Mouse (Mus musculus): ENCODE measurements around the gene Rgl2. TPM values are rescaled to one million over a fixed set of nuclear protein-coding genes. Genes with fewer than 3 reads are reported as not detected.
"Not testable (repeated sequence)": the region's sequence is repeated elsewhere in the genome, so short reads cannot be mapped to it uniquely, and the experiment has no call there.

The Rgl2 gene
- polyA plus RNA-seq, 1 experiment from 2014 or later, result 29.2 TPM

- WGBS, result 2% methylated on average over 57 of the region's 57 CpGs
Observed at GRCm38 (mm10) chr17:33977861-33978557, 48.7 kb downstream of the Rgl2 start.

GRCm38 (mm10) chr17:33978631-33979031 lies 49.3 kb downstream of the Rgl2 start:
- ATAC-seq, result peak; percentile 94
- Histone ChIP-seq H3K9me3 (no peaks in the 10 kb centered on the region), H3K27ac (peak overlapping the region; percentile 71), H3K4me1 (replicated peaks) (peaks cover 9% of the 10 kb centered on the region), H3K36me3 (no peaks in the 10 kb centered on the region), H3K9ac (peak overlapping the region; percentile 24; the same call in 1 of the 2 replicates), H3K4me3 (replicated peaks) (peak overlapping the region; percentile 46), H3K27me3 (replicated peaks) (peaks cover 22% of the 10 kb centered on the region), H3K4me2 (replicated peaks) (peak overlapping the region; percentile 83)
- under 1% methylated on average over 17 of the region's 17 CpGs for WGBS

More at GRCm38 (mm10) chr17:33977861-33978557, 48.7 kb downstream of the Rgl2 start:
- Histone ChIP-seq H3K27ac (0 out of 2 replicates have a peak overlapping the region, but pooled peaks have one; percentile 27), H3K27me3 (replicated peaks) (peaks cover 22% of the 10 kb centered on the region), H3K4me1 (replicated peaks) (peaks cover 9% of the 10 kb centered on the region), H3K9me3 (no peaks in the 10 kb centered on the region), H3K4me2 (replicated peaks) (peak overlapping the region; percentile 83), H3K4me3 (replicated peaks) (peak overlapping the region; percentile 46), H3K36me3 (no peaks in the 10 kb centered on the region), H3K9ac (peak overlapping the region; percentile 24)
- ATAC-seq, result peak; percentile 3; the same call in 1 of the 2 replicates

GRCm38 (mm10) chr17:33979512-33980050 lies 50.2 kb downstream of the Rgl2 start:
- Histone ChIP-seq H3K36me3 (no peaks in the 10 kb centered on the region), H3K9ac (no peak overlapping the region), H3K27ac (peak overlapping the region; percentile 71; the same call in 1 of the 2 replicates), H3K4me2 (replicated peaks) (no peak overlapping the region), H3K4me1 (replicated peaks) (peaks cover 9% of the 10 kb centered on the region), H3K27me3 (replicated peaks) (peaks cover 22% of the 10 kb centered on the region), H3K9me3 (no peaks in the 10 kb centered on the region), H3K4me3 (replicated peaks) (no peak overlapping the region)
- 69% methylated on average over 6 of the region's 6 CpGs for WGBS
- no peak for ATAC-seq

- H3K9me3 ChIP-seq, result no peaks in the 10 kb centered on the region
- peaks cover 9% of the 10 kb centered on the region for H3K4me1 ChIP-seq (replicated peaks)
- H3K4me2 ChIP-seq (replicated peaks), result peak overlapping the region; percentile 80
- peaks cover 22% of the 10 kb centered on the region for H3K27me3 ChIP-seq (replicated peaks)
- 74% methylated on average over 19 of the region's 19 CpGs for WGBS
- peak overlapping the region; percentile 58; the same call in 1 of the 2 replicates for H3K27ac ChIP-seq
- no peak overlapping the region for H3K4me3 ChIP-seq (replicated peaks)
- ATAC-seq, result no peak
- no peak overlapping the region for H3K9ac ChIP-seq
- H3K36me3 ChIP-seq, result no peaks in the 10 kb centered on the region
Observed at GRCm38 (mm10) chr17:33980181-33981035, 51.1 kb downstream of the Rgl2 start.

- Histone ChIP-seq H3K27me3 (replicated peaks) (peaks cover 19% of the 10 kb centered on the region), H3K27ac (peak overlapping the region; percentile 90), H3K4me2 (replicated peaks) (peak overlapping the region; percentile 80), H3K9ac (peak overlapping the region; percentile 64), H3K4me3 (replicated peaks) (peak overlapping the region; percentile 50)
- not testable (repeated sequence) for H3K9me3 ChIP-seq; H3K36me3 ChIP-seq; H3K4me1 ChIP-seq (replicated peaks)
- peak; percentile 80 for ATAC-seq
- WGBS, result under 1% methylated on average over 27 of the region's 27 CpGs
Observed at GRCm38 (mm10) chr17:33981192-33981909, 52.0 kb downstream of the Rgl2 start.

GRCm38 (mm10) chr17:33982136-33982535 lies 52.8 kb downstream of the Rgl2 start:
- H3K27ac ChIP-seq; H3K4me1 ChIP-seq (replicated peaks); H3K9ac ChIP-seq; H3K4me3 ChIP-seq (replicated peaks); H3K36me3 ChIP-seq; H3K9me3 ChIP-seq; ATAC-seq: not testable (repeated sequence)
- Histone ChIP-seq H3K27me3 (replicated peaks) (peaks cover 17% of the 10 kb centered on the region), H3K4me2 (replicated peaks) (peak overlapping the region; percentile 80)
- WGBS, result 12% methylated on average over 8 of the region's 8 CpGs

Other genes starting within 250 kb of the Rgl2 start
- gene Hnrnpm, start 242.7 kb upstream of the Rgl2 start, polyA plus RNA-seq (2015; fragmentation: Nextera tagmentation; extraction: Ambion mirVana), result 276 and 325 TPM in 2 replicates
- gene March2, start 210.9 kb upstream of the Rgl2 start, polyA plus RNA-seq (2015; fragmentation: Nextera tagmentation; extraction: Ambion mirVana), result 49.4 and 52.7 TPM in 2 replicates
- 206 and 218 TPM in 2 replicates for gene Rab11b, start 169.0 kb upstream of the Rgl2 start, polyA plus RNA-seq (2015; fragmentation: Nextera tagmentation; extraction: Ambion mirVana)
- gene Angptl4, start 147.7 kb upstream of the Rgl2 start, polyA plus RNA-seq (2015; fragmentation: Nextera tagmentation; extraction: Ambion mirVana), result 20.7 and 23.4 TPM in 2 replicates
- 23.0 and 30.5 TPM in 2 replicates for gene Kank3, start 119.0 kb upstream of the Rgl2 start, polyA plus RNA-seq (2015; fragmentation: Nextera tagmentation; extraction: Ambion mirVana)
- gene Rps28, start 105.0 kb upstream of the Rgl2 start, polyA plus RNA-seq (2015; fragmentation: Nextera tagmentation; extraction: Ambion mirVana), result 1,025 and 1,054 TPM in 2 replicates
- gene Ndufa7, start 105.0 kb upstream of the Rgl2 start, polyA plus RNA-seq (2015; fragmentation: Nextera tagmentation; extraction: Ambion mirVana), result 492 and 540 TPM in 2 replicates
- gene Cd320, start 86.5 kb upstream of the Rgl2 start, polyA plus RNA-seq (2015; fragmentation: Nextera tagmentation; extraction: Ambion mirVana), result 53.3 and 61.3 TPM in 2 replicates
- gene Gm7029, start 55.7 kb upstream of the Rgl2 start, polyA plus RNA-seq (2015; fragmentation: Nextera tagmentation; extraction: Ambion mirVana), result not detected in 2 replicates
- 5.7 and 7.1 TPM in 2 replicates for gene Kifc1, start 38.9 kb upstream of the Rgl2 start, polyA plus RNA-seq (2015; fragmentation: Nextera tagmentation; extraction: Ambion mirVana)
- gene Platr17, start 24.4 kb upstream of the Rgl2 start, polyA plus RNA-seq (2015; fragmentation: Nextera tagmentation; extraction: Ambion mirVana), result 0.18 and 0.21 TPM in 2 replicates
- 37.5 and 39.1 TPM in 2 replicates for gene Daxx, start 20.1 kb upstream of the Rgl2 start, polyA plus RNA-seq (2015; fragmentation: Nextera tagmentation; extraction: Ambion mirVana)
- gene Tapbp, start 13.6 kb upstream of the Rgl2 start, polyA plus RNA-seq (2015; fragmentation: Nextera tagmentation; extraction: Ambion mirVana), result 35.6 and 39.3 TPM in 2 replicates
- 14.4 and 16.2 TPM in 2 replicates for gene Zbtb22, start 13.6 kb upstream of the Rgl2 start, polyA plus RNA-seq (2015; fragmentation: Nextera tagmentation; extraction: Ambion mirVana)
- 153 and 159 TPM in 2 replicates for gene Pfdn6, start 10.8 kb downstream of the Rgl2 start, polyA plus RNA-seq (2015; fragmentation: Nextera tagmentation; extraction: Ambion mirVana)
- 37.1 and 38.5 TPM in 2 replicates for gene Wdr46, start 11.1 kb downstream of the Rgl2 start, polyA plus RNA-seq (2015; fragmentation: Nextera tagmentation; extraction: Ambion mirVana)
- gene B3galt4, start 21.9 kb downstream of the Rgl2 start, polyA plus RNA-seq (2015; fragmentation: Nextera tagmentation; extraction: Ambion mirVana), result 9.8 TPM in 2 replicates
- gene Vps52, start 26.3 kb downstream of the Rgl2 start, polyA plus RNA-seq (2015; fragmentation: Nextera tagmentation; extraction: Ambion mirVana), result 44.0 and 47.4 TPM in 2 replicates
- 1,812 and 1,948 TPM in 2 replicates for gene Rps18, start 26.5 kb downstream of the Rgl2 start, polyA plus RNA-seq (2015; fragmentation: Nextera tagmentation; extraction: Ambion mirVana)
- gene H2-K1, start 70.8 kb downstream of the Rgl2 start, polyA plus RNA-seq (2015; fragmentation: Nextera tagmentation; extraction: Ambion mirVana), result 190 and 264 TPM in 2 replicates
- gene Ring1, start 95.1 kb downstream of the Rgl2 start, polyA plus RNA-seq (2015; fragmentation: Nextera tagmentation; extraction: Ambion mirVana), result 16.8 and 18.2 TPM in 2 replicates
- 51.5 and 60.9 TPM in 2 replicates for gene H2-Ke6, start 98.5 kb downstream of the Rgl2 start, polyA plus RNA-seq (2015; fragmentation: Nextera tagmentation; extraction: Ambion mirVana)
- 151 and 172 TPM in 2 replicates for gene Slc39a7, start 102.1 kb downstream of the Rgl2 start, polyA plus RNA-seq (2015; fragmentation: Nextera tagmentation; extraction: Ambion mirVana)
- 41.8 and 45.0 TPM in 2 replicates for gene Rxrb, start 102.3 kb downstream of the Rgl2 start, polyA plus RNA-seq (2015; fragmentation: Nextera tagmentation; extraction: Ambion mirVana)
- 0.90 and 1.0 TPM in 2 replicates for gene Col11a2, start 109.9 kb downstream of the Rgl2 start, polyA plus RNA-seq (2015; fragmentation: Nextera tagmentation; extraction: Ambion mirVana)
- gene H2-Oa, start 162.8 kb downstream of the Rgl2 start, polyA plus RNA-seq (2015; fragmentation: Nextera tagmentation; extraction: Ambion mirVana), result 0.66 and 0.85 TPM in 2 replicates
- gene H2-DMa, start 190.0 kb downstream of the Rgl2 start, polyA plus RNA-seq (2015; fragmentation: Nextera tagmentation; extraction: Ambion mirVana), result 11.3 and 13.4 TPM in 2 replicates
- 88.2 and 90.7 TPM in 2 replicates for gene Brd2, start 193.1 kb downstream of the Rgl2 start, polyA plus RNA-seq (2015; fragmentation: Nextera tagmentation; extraction: Ambion mirVana)
- gene H2-DMb2, start 213.8 kb downstream of the Rgl2 start, polyA plus RNA-seq (2015; fragmentation: Nextera tagmentation; extraction: Ambion mirVana), result 0.68 and 0.83 TPM in 2 replicates
- 3.2 TPM in 2 replicates for gene H2-DMb1, start 223.5 kb downstream of the Rgl2 start, polyA plus RNA-seq (2015; fragmentation: Nextera tagmentation; extraction: Ambion mirVana)